8 mouse cellular contexts compared by ENCODE assay signal in genomic region chr12:51377003-51377887, GRCm38 (mm10). TPM values are rescaled to one million over a fixed set of nuclear protein-coding genes. Genes with fewer than 3 reads are reported as not detected.
DNase-seq lines count a peak whose midpoint lies in the region; ATAC-seq and TF ChIP-seq lines count a peak whose summit lies in the region.

Scfd1 (plus strand) TSS chr12:51377510.

- WGBS in hindbrain, embryonic 13.5 days, result under 1% methylated on average over 34 of the region's 34 CpGs

- peak; percentile 58 for DNase-seq in Patski (ENCODE audit: low read depth, low spot score)
- DNase-seq in cerebellum, postnatal 14 days, result peak; percentile 94 to 96
- peak; percentile 88 to 91 for DNase-seq in frontal cortex, postnatal 14 days (ENCODE audit: low spot score in 2 of 2)
- DNase-seq in layer of hippocampus, postnatal 25 days (ENCODE audit: extremely low spot score in 1 of 2, low spot score in 1 of 2), result peak; percentile 87 to 91
- peak; percentile 94 for DNase-seq in lung, postnatal 25 days (ENCODE audit: low spot score)
- peak; percentile 95 for DNase-seq in retina, embryonic 14.5 days (ENCODE audit: low spot score)
- peak; percentile 91 for DNase-seq in thymus, postnatal 4 days

- CTCF ChIA-PET in Patski (lab: Charles Lee), result no interaction called here

- peak; percentile 100 for ATAC-seq in Patski
- peak; percentile 100 for ATAC-seq in hindbrain, embryonic 13.5 days (ENCODE audit: low FRiP score)

- peak within 1 kb of the TSS; percentile 91 for H3K27ac ChIP-seq in hindbrain, embryonic 13.5 days

- peaks cover 21% of the 10 kb centered on the region for H3K36me3 ChIP-seq in hindbrain, embryonic 13.5 days

- H3K9ac ChIP-seq in hindbrain, embryonic 13.5 days, result peak within 1 kb of the TSS; percentile 88

- no peak for TF ChIP-seq CTCF in Patski (IDR thresholded peaks at IDR 0.05)

- in situ Hi-C loops in Patski (cut with MboI; ENCODE audit: low pct_unique_long_range_greater_than_20kb), result no loop called here

- POLR2A ChIA-PET in Patski (lab: Charles Lee), result no interaction called here

- 0 out of 2 replicates have a peak, but pooled peaks cover 2% of the 10 kb centered on the region for H3K4me1 ChIP-seq in hindbrain, embryonic 13.5 days (replicated peaks)

- no peaks in the 10 kb centered on the region for H3K27me3 ChIP-seq in Patski
- H3K27me3 ChIP-seq in hindbrain, embryonic 13.5 days, result no peaks in the 10 kb centered on the region

- no peaks in the 10 kb centered on the region for H3K9me3 ChIP-seq in hindbrain, embryonic 13.5 days

- peak within 1 kb of the TSS; percentile 63 for H3K4me2 ChIP-seq in hindbrain, embryonic 13.5 days

- H3K4me3 ChIP-seq in hindbrain, embryonic 13.5 days, result peak within 1 kb of the TSS; percentile 72

RNA-seq across cellular contexts. Expression of gene Scfd1, which starts in this region (rescaled TPM):
- polyA plus RNA-seq in Patski (2021), result 62.1 TPM
- polyA plus RNA-seq in hindbrain, embryonic 13.5 days (2015; fragmentation: Nextera tagmentation; extraction: Ambion mirVana), result 72.6 and 74.9 TPM in 2 replicates
- 10 to 100 TPM; 37.2 to 41.1 TPM for total RNA-seq in layer of hippocampus, postnatal 25 days (2021)

Comparison
In these comparisons a context has a peak if more than half of its experiments do, and no peak if none do; other contexts are left out.
1. Peak in every context shown above with its lines: DNase-seq, ATAC-seq, H3K4me3 ChIP-seq and H3K27ac ChIP-seq.